ENCODE assay signal across 21 mouse cellular contexts in genomic region chr1:85957290-85957689, GRCm38 (mm10). TPM values are rescaled to one million over a fixed set of nuclear protein-coding genes. Genes with fewer than 3 reads are reported as not detected.
DNase-seq lines count a peak whose midpoint lies in the region; ATAC-seq and TF ChIP-seq lines count a peak whose summit lies in the region.
"Had no signal": no experiment of that assay in that cellular context is flagged by ENCODE, and none has a peak within 500 bp of the region (broad histone marks: within the 10 kb centered on the region; RNA-seq: fewer than 3 reads in every experiment).

No protein-coding gene starts in this region.

- 0 out of 2 replicates have a peak overlapping the region, but pooled peaks have one; percentile 5 for H3K9ac ChIP-seq in heart, embryonic 13.5 days
- H3K9ac ChIP-seq in MEL (ENCODE audit: control insufficient read depth, low read depth, low read length, poor library complexity, severe bottlenecking), result no peak overlapping the region
- H3K9ac ChIP-seq in forebrain, embryonic 13.5 days, result no peak overlapping the region
- H3K9ac ChIP-seq: limb, embryonic 12.5 days; liver, embryonic 14.5 days; neural tube, embryonic 15.5 days had no signal

- no peaks in the 10 kb centered on the region for H3K79me2 ChIP-seq in MEL (ENCODE audit: control insufficient read depth, insufficient read depth, low read length, poor library complexity)

- TF ChIP-seq RAD21 in MEL (IDR thresholded peaks at IDR 0.05; ENCODE audit: low read depth, low read length), result no peak

- H3K27ac ChIP-seq in heart, embryonic 13.5 days (replicated peaks), result peak overlapping the region; percentile 87
- H3K27ac ChIP-seq in thymus, adult 2 months (ENCODE audit: control insufficient read depth, insufficient read depth, low read length), result peak overlapping the region; percentile 80
- no peak overlapping the region for H3K27ac ChIP-seq in MEL (ENCODE audit: control insufficient read depth, low read depth, low read length)
- peak overlapping the region; percentile 66 for H3K27ac ChIP-seq in small intestine, adult 2 months (ENCODE audit: insufficient read depth, low read depth, low read length)
- no peak overlapping the region for H3K27ac ChIP-seq in forebrain, embryonic 13.5 days
- H3K27ac ChIP-seq: layer of hippocampus, adult 2 months; limb, embryonic 12.5 days; liver, embryonic 14.5 days; midbrain, embryonic 10.5 days; neural tube, embryonic 15.5 days had no signal

- H3K4me1 ChIP-seq in heart, embryonic 13.5 days, result peaks cover 69% of the 10 kb centered on the region
- peaks cover 54% of the 10 kb centered on the region for H3K4me1 ChIP-seq in thymus, adult 2 months (replicated peaks; ENCODE audit: control insufficient read depth, insufficient read depth, low read length)
- peaks cover 3 to 23% of the 10 kb centered on the region in 2 experiments; a peak in 3 of 4 replicates for H3K4me1 ChIP-seq in MEL (ENCODE audit: control insufficient read depth in 1 of 2, insufficient read depth in 2 of 2, low read length in 2 of 2)
- peaks cover 42% of the 10 kb centered on the region; the same call in 1 of the 2 replicates for H3K4me1 ChIP-seq in small intestine, adult 2 months (ENCODE audit: control insufficient read depth, insufficient read depth, insufficient read length, low read length)
- H3K4me1 ChIP-seq in forebrain, embryonic 13.5 days, result no peaks in the 10 kb centered on the region
- H3K4me1 ChIP-seq: limb, embryonic 12.5 days; neural tube, embryonic 15.5 days had no signal

- H3K4me2 ChIP-seq in heart, embryonic 13.5 days, result no peak overlapping the region
- H3K4me2 ChIP-seq in forebrain, embryonic 13.5 days, result no peak overlapping the region
- H3K4me2 ChIP-seq: limb, embryonic 12.5 days; neural tube, embryonic 15.5 days had no signal

- H3K36me3 ChIP-seq in heart, embryonic 13.5 days, result no peaks in the 10 kb centered on the region
- H3K36me3 ChIP-seq in thymus, adult 2 months (ENCODE audit: control insufficient read depth, insufficient read depth, low read length), result no peaks in the 10 kb centered on the region
- peaks cover 0 to 6% of the 10 kb centered on the region in 2 experiments; a peak in 2 of 4 replicates for H3K36me3 ChIP-seq in MEL (ENCODE audit: control insufficient read depth in 1 of 2, insufficient read depth in 2 of 2, low read length in 2 of 2)
- 0 out of 2 replicates have a peak, but pooled peaks cover 3% of the 10 kb centered on the region for H3K36me3 ChIP-seq in small intestine, adult 2 months (ENCODE audit: control insufficient read depth, insufficient read depth, low read length)
- H3K36me3 ChIP-seq in forebrain, embryonic 13.5 days (ENCODE audit: poor library complexity, severe bottlenecking), result no peaks in the 10 kb centered on the region
- H3K36me3 ChIP-seq: limb, embryonic 12.5 days; midbrain, embryonic 10.5 days; neural tube, embryonic 15.5 days had no signal

- H3K9me3 ChIP-seq in heart, embryonic 13.5 days, result no peaks in the 10 kb centered on the region
- no peaks in the 10 kb centered on the region for H3K9me3 ChIP-seq in MEL (replicated peaks; ENCODE audit: insufficient read depth, low read length)
- no peaks in the 10 kb centered on the region for H3K9me3 ChIP-seq in forebrain, embryonic 13.5 days (replicated peaks)
- H3K9me3 ChIP-seq: limb, embryonic 12.5 days; midbrain, embryonic 10.5 days; neural tube, embryonic 15.5 days had no signal

- TF ChIP-seq POLR2A in thymus, adult 2 months (IDR thresholded peaks at IDR 0.05; ENCODE audit: control insufficient read depth, extremely low read depth, insufficient read depth, low read length, poor library complexity), result no peak
- no peak for TF ChIP-seq POLR2A in MEL (IDR thresholded peaks at IDR 0.05; ENCODE audit: control insufficient read depth in 1 of 2, insufficient read depth in 1 of 2, low read depth in 1 of 2, low read length in 2 of 2, poor library complexity in 1 of 2)
- peak; percentile 20; the same call in 1 of the 2 replicates for TF ChIP-seq POLR2A in small intestine, adult 2 months (IDR thresholded peaks at IDR 0.05; ENCODE audit: low read depth, low read length)

- DNase-seq in heart, adult 9 months (ENCODE audit: low spot score in 2 of 2), result no peak
- no peak for DNase-seq in thymus, adult 2 months
- no peak for DNase-seq in thymus, postnatal 10 days (ENCODE audit: low spot score in 2 of 2)
- DNase-seq in MEL (ENCODE audit: low read depth, low spot score), result peak; percentile 49
- no peak for DNase-seq in kidney, postnatal 36 days
- DNase-seq: cerebellum, adult 8-10 months; gastrocnemius, postnatal 10 days; lung, postnatal 14 days had no signal

- no peak for ATAC-seq in heart, embryonic 13.5 days (ENCODE audit: extremely low read depth, insufficient number of reproducible peaks, low FRiP score, low TSS enrichment)
- ATAC-seq in forebrain, embryonic 13.5 days, result no peak
- ATAC-seq: forebrain, embryonic 16.5 days had no signal

- WGBS in heart, embryonic 13.5 days, result 44% methylated on average over 5 of the region's 5 CpGs
- 5% methylated on average over 5 of the region's 5 CpGs for WGBS in thymus, adult 2 months
- WGBS in small intestine, adult 2 months, result 55% methylated on average over 5 of the region's 5 CpGs
- WGBS in forebrain, embryonic 13.5 days, result 90% methylated on average over 5 of the region's 5 CpGs

- TF ChIP-seq CTCF in thymus, adult 2 months (IDR thresholded peaks at IDR 0.05; ENCODE audit: borderline replicate concordance, control insufficient read depth, extremely low read depth, insufficient read depth, low read length, poor library complexity), result no peak
- TF ChIP-seq CTCF in MEL (IDR thresholded peaks at IDR 0.05 in 2 of 3, conservative IDR thresholded peaks at IDR 0.05 in 1 of 3; ENCODE audit: control insufficient read depth in 1 of 3, insufficient read depth in 1 of 3, low read depth in 2 of 3, low read length in 3 of 3, poor library complexity in 1 of 3, severe bottlenecking in 1 of 3), result no peak
- TF ChIP-seq CTCF in small intestine, adult 2 months (IDR thresholded peaks at IDR 0.05; ENCODE audit: extremely low read depth, insufficient read length, insufficient replicate concordance, low read depth, low read length), result no peak

- H3K27me3 ChIP-seq in heart, embryonic 13.5 days (replicated peaks), result no peaks in the 10 kb centered on the region
- no peaks in the 10 kb centered on the region for H3K27me3 ChIP-seq in thymus, adult 2 months (ENCODE audit: control insufficient read depth, insufficient read depth, low read length)
- no peaks in the 10 kb centered on the region; a peak in 1 of 4 replicates for H3K27me3 ChIP-seq in MEL (ENCODE audit: control insufficient read depth in 1 of 2, insufficient read depth in 2 of 2, low read length in 2 of 2)
- H3K27me3 ChIP-seq in small intestine, adult 2 months (ENCODE audit: control insufficient read depth, insufficient read depth, low read length), result no peaks in the 10 kb centered on the region
- no peaks in the 10 kb centered on the region for H3K27me3 ChIP-seq in forebrain, embryonic 13.5 days
- H3K27me3 ChIP-seq: neural tube, embryonic 15.5 days had no signal

- no peak for TF ChIP-seq EP300 in MEL (IDR thresholded peaks at IDR 0.05; ENCODE audit: low read depth in 1 of 2, low read length in 2 of 2)

- H3K4me3 ChIP-seq in heart, embryonic 13.5 days, result no peak overlapping the region
- H3K4me3 ChIP-seq in thymus, adult 2 months (ENCODE audit: control insufficient read depth, insufficient read depth, low read length), result 0 out of 2 replicates have a peak overlapping the region, but pooled peaks have one; percentile 12
- no peak overlapping the region for H3K4me3 ChIP-seq in MEL (ENCODE audit: control insufficient read depth in 1 of 2, insufficient read depth in 1 of 2, low read depth in 2 of 2, low read length in 2 of 2)
- H3K4me3 ChIP-seq in small intestine, adult 2 months (ENCODE audit: low read depth, low read length), result peak overlapping the region; percentile 39
- no peak overlapping the region for H3K4me3 ChIP-seq in forebrain, embryonic 13.5 days
- H3K4me3 ChIP-seq: layer of hippocampus, adult 2 months; limb, embryonic 12.5 days; midbrain, embryonic 10.5 days; neural tube, embryonic 15.5 days had no signal

TF ChIP-seq in MEL, 35 proteins besides CTCF, POLR2A, EP300 and RAD21 (continues in another document):
- peak; percentile 8; the same call in 1 of the 2 replicates for TF ChIP-seq TCF12 (IDR thresholded peaks at IDR 0.05; ENCODE audit: low read depth, low read length)
- no peak for TF ChIP-seq ZNF384 (IDR thresholded peaks at IDR 0.05; ENCODE audit: low read depth, low read length)
- TF ChIP-seq MXI1 (IDR thresholded peaks at IDR 0.05; ENCODE audit: low read depth, low read length), result no peak
- TF ChIP-seq RCOR1 (IDR thresholded peaks at IDR 0.05; ENCODE audit: low read depth, low read length), result no peak
- peak; percentile 39 for TF ChIP-seq TAL1 (IDR thresholded peaks at IDR 0.05; ENCODE audit: low read length)
- no peak for TF ChIP-seq JUND (IDR thresholded peaks at IDR 0.05; ENCODE audit: low read depth, low read length)

RNA-seq across cellular contexts. Expression of gene Gpr55, which starts 3.5 kb away (rescaled TPM):
- polyA plus RNA-seq in heart, embryonic 13.5 days (2015; fragmentation: Nextera tagmentation; extraction: Ambion mirVana), result 0.04 TPM in 1 of 2 replicates, not detected in the other
- 1.5 and 1.8 TPM in 2 replicates for polyA plus RNA-seq in thymus, adult 2 months (2012; rRNA removed)
- 0.04 TPM in 1 of 2 replicates, not detected in the other for total RNA-seq in MEL (2012; rRNA removed)
- under 1 TPM in 1 of 2 experiments, not detected in 1; 0.01 TPM for polyA plus RNA-seq in MEL (2012; ENCODE audit: insufficient read depth in 1 of 2, insufficient read length in 2 of 2, low read depth in 1 of 2, low replicate concordance in 2 of 2, missing spikeins in 1 of 2)
- polyA plus RNA-seq in small intestine, adult 2 months (2012; rRNA removed), result 2.7 and 4.2 TPM in 2 replicates
- polyA plus RNA-seq in forebrain, embryonic 13.5 days (2015; fragmentation: Nextera tagmentation; extraction: Ambion mirVana), result 0.08 TPM in 1 of 2 replicates, not detected in the other
- total RNA-seq: gastrocnemius, postnatal 10 days; layer of hippocampus, adult 2 months had no signal
- polyA plus RNA-seq: heart, postnatal 0 days; kidney, embryonic 14.5 days; limb, embryonic 12.5 days; midbrain, embryonic 10.5 days had no signal

RNA-seq across cellular contexts. Expression of gene 4933407L21Rik, which starts 29.0 kb away (rescaled TPM):
- polyA plus RNA-seq in heart, embryonic 13.5 days (2015; fragmentation: Nextera tagmentation; extraction: Ambion mirVana), result 0.19 TPM in 1 of 2 replicates, not detected in the other
- polyA plus RNA-seq in thymus, adult 2 months (2012; rRNA removed), result 1.5 and 2.2 TPM in 2 replicates
- total RNA-seq in MEL (2012; rRNA removed), result not detected in 2 replicates
- not detected for polyA plus RNA-seq in MEL (2012; ENCODE audit: insufficient read depth in 1 of 2, insufficient read length in 2 of 2, low read depth in 1 of 2, low replicate concordance in 2 of 2, missing spikeins in 1 of 2)
- 0.14 TPM in 1 of 2 replicates, not detected in the other for polyA plus RNA-seq in small intestine, adult 2 months (2012; rRNA removed)
- 3.7 and 5.2 TPM in 2 replicates for polyA plus RNA-seq in forebrain, embryonic 13.5 days (2015; fragmentation: Nextera tagmentation; extraction: Ambion mirVana)
- total RNA-seq: adrenal gland, adult 18-20 months; gastrocnemius, postnatal 10 days had no signal
- polyA plus RNA-seq: heart, postnatal 0 days; limb, embryonic 12.5 days had no signal

RNA-seq across cellular contexts. Expression of gene Spata3, which starts 59.3 kb away (rescaled TPM):
- polyA plus RNA-seq in heart, embryonic 13.5 days (2015; fragmentation: Nextera tagmentation; extraction: Ambion mirVana), result not detected in 2 replicates
- polyA plus RNA-seq in thymus, adult 2 months (2012; rRNA removed), result 0.49 TPM in 1 of 2 replicates, not detected in the other
- not detected in 2 replicates for total RNA-seq in MEL (2012; rRNA removed)
- polyA plus RNA-seq in MEL (2012; ENCODE audit: insufficient read depth in 1 of 2, insufficient read length in 2 of 2, low read depth in 1 of 2, low replicate concordance in 2 of 2, missing spikeins in 1 of 2), result not detected
- not detected in 2 replicates for polyA plus RNA-seq in small intestine, adult 2 months (2012; rRNA removed)
- polyA plus RNA-seq in forebrain, embryonic 13.5 days (2015; fragmentation: Nextera tagmentation; extraction: Ambion mirVana), result 0.19 TPM in 1 of 2 replicates, not detected in the other
- total RNA-seq: adrenal gland, adult 18-20 months; gastrocnemius, postnatal 10 days had no signal
- polyA plus RNA-seq: heart, postnatal 0 days; limb, embryonic 12.5 days; midbrain, embryonic 10.5 days; stomach, embryonic 16.5 days had no signal

Comparison
In these comparisons a context has a peak if more than half of its experiments do, and no peak if none do; other contexts are left out.
1. H3K27ac ChIP-seq: peak in heart, embryonic 13.5 days (single experiment), thymus, adult 2 months (single experiment) and small intestine, adult 2 months (single experiment); none in MEL (single experiment) and forebrain, embryonic 13.5 days (single experiment).
2. H3K4me3 ChIP-seq: peak in thymus, adult 2 months (single experiment) and small intestine, adult 2 months (single experiment); none in heart, embryonic 13.5 days (single experiment), MEL (0 of 2) and forebrain, embryonic 13.5 days (single experiment).